Mouse (Mus musculus) heart, adult 18-20 months (tissue): ENCODE measurements around the gene Leng1. TPM values are rescaled to one million over a fixed set of nuclear protein-coding genes. Genes with fewer than 3 reads are reported as not detected.
A peak's percentile ranks its signal among the peaks of the same experiment; 100 is the strongest.

Experiments
- DNase-seq, 2 experiments: peaks; one replicate each; pipeline ENCODE4 v3.0.0; 2021 to 2022; ENCODE audit warnings: mixed read lengths in 1 of 2
- microRNA-seq, 2 experiments: library from miRNA; unstranded; fragments of <30 nt; microRNA quantifications; one replicate each; pipeline ENCODE4 v1.2.0; 2022
- total RNA-seq, 2 experiments: library from RNA; stranded (reverse); gene quantifications; 2 replicates each; pipeline ENCODE4 v1.2.3; 2021

Leng1 gene
- total RNA-seq, 2 experiments from 2014 or later: 12.6 to 12.7 TPM

GRCm38 (mm10) chr7:3629543-3630477 is 35.8 kb downstream of the Leng1 start, which contains the start of the genes Tfpt and Prpf31:
TSS of gene Tfpt (minus strand) at chr7:3629929.
TSS of gene Prpf31 (plus strand) at chr7:3629985.
- DNase-seq: peak; percentile 95 to 98

GRCm38 (mm10) chr7:3629030-3629429 is 36.6 kb downstream of the Leng1 start:
- DNase-seq: no peak

GRCm38 (mm10) chr7:3617242-3617995 is 48.2 kb downstream of the Leng1 start, which contains the start of gene Ndufa3:
TSS of gene Ndufa3 (plus strand) at chr7:3617373.
- peak; percentile 91 to 93 for DNase-seq

GRCm38 (mm10) chr7:3616389-3617241 is 49.0 kb downstream of the Leng1 start:
- DNase-seq: no peak

- DNase-seq: no peak
These were observed 49.6 kb downstream of the Leng1 start, which contains the start of gene Oscar for GRCm38 (mm10) chr7:3616057-3616388. TSS of gene Oscar (minus strand) at chr7:3616157.

- no peak for DNase-seq
These were observed 51.6 kb downstream of the Leng1 start for GRCm38 (mm10) chr7:3614021-3614420.

GRCm38 (mm10) chr7:3611006-3611405 is 54.6 kb downstream of the Leng1 start:
- no peak for DNase-seq

- DNase-seq: no peak
These were observed 55.2 kb downstream of the Leng1 start for GRCm38 (mm10) chr7:3610437-3610836.

Small RNA genes lying within 50 kb of the gene (microRNA-seq; reads per million reads assigned to microRNA genes)
- 3.2 to 4.2 reads per million in 2 experiments for gene Mir3572

Other genes with a start within 250 kb of the Leng1 start
- gene Cacng6, start 241.6 kb downstream of the Leng1 start, total RNA-seq: 1 to 10 TPM; 1.5 to 2.0 TPM
- gene Tarm1, start 163.2 kb downstream of the Leng1 start, total RNA-seq: not detected
- not detected for gene Oscar, start 49.7 kb downstream of the Leng1 start, total RNA-seq
- 1,000 to 10,000 TPM; 1,902 to 1,920 TPM for gene Ndufa3, start 48.5 kb downstream of the Leng1 start, total RNA-seq
- 10 to 100 TPM; 18.2 to 18.9 TPM for gene Tfpt, start 35.9 kb downstream of the Leng1 start, total RNA-seq
- gene Prpf31, start 35.9 kb downstream of the Leng1 start, total RNA-seq: 10 to 100 TPM; 22.4 to 26.0 TPM
- 10 to 100 TPM; 17.8 to 23.0 TPM for gene Cnot3, start 20.6 kb downstream of the Leng1 start, total RNA-seq
- 1 to 10 TPM; 1.1 to 1.4 TPM for gene Tmc4, start 11.7 kb upstream of the Leng1 start, total RNA-seq
- 10 to 100 TPM; 68.7 to 70.3 TPM for gene Tsen34, start 27.0 kb upstream of the Leng1 start, total RNA-seq
- 10 to 100 TPM; 19.8 to 21.5 TPM for gene Mboat7, start 27.7 kb upstream of the Leng1 start, total RNA-seq
- 100 to 1,000 TPM; 640 to 688 TPM for gene Rps9, start 38.2 kb upstream of the Leng1 start, total RNA-seq
- gene Pirb, start 54.6 kb upstream of the Leng1 start, total RNA-seq: 1 to 10 TPM; 1.5 to 2.0 TPM
- under 1 TPM; 0.22 to 0.26 TPM for gene Gm15448, start 159.8 kb upstream of the Leng1 start, total RNA-seq
- gene Pira2, start 179.2 kb upstream of the Leng1 start, total RNA-seq: under 1 TPM; 0.26 to 0.57 TPM
- gene Gm14548, start 232.3 kb upstream of the Leng1 start, total RNA-seq: not detected
- gene Lilra6, start 249.7 kb upstream of the Leng1 start, total RNA-seq: under 1 TPM; 0.30 to 0.33 TPM